13 mouse cellular contexts compared by ENCODE assay signal in the genomic region with DNA sequence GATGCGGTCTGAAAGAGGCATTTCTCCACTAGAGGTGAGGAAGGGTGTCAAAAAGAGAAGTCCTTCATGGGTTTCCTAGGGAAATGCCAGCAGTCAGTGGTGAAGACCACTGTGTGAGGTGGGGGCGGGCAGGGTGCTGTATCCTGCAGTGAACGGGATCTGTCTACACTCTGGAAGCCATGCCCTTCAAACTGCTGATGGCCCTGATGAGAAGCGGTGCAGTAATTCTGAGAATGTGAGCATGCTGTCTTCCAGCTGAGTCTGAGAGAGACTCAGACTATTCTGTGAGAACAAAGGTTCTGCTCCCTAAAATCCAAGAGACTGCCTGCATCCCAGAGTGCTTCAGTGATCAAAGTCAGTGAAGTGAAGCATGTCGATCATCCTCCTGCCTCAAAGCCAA.
DNase-seq lines count a peak whose midpoint lies in the region; ATAC-seq and TF ChIP-seq lines count a peak whose summit lies in the region.
"Had no signal": no experiment of that assay in that cellular context is flagged by ENCODE, and none has a peak within 500 bp of the region (broad histone marks: within the 10 kb centered on the region; RNA-seq: fewer than 3 reads in every experiment).

No protein-coding gene starts in this region.

- no peaks in the 10 kb centered on the region for H3K9me3 ChIP-seq in heart, embryonic 10.5 days
- H3K9me3 ChIP-seq in midbrain, embryonic 11.5 days (ENCODE audit: control insufficient read depth, low read length): no peaks in the 10 kb centered on the region
- H3K9me3 ChIP-seq: intestine, embryonic 15.5 days; limb, embryonic 15.5 days had no signal

- H3K27me3 ChIP-seq in heart, embryonic 10.5 days (ENCODE audit: insufficient read depth, poor library complexity, severe bottlenecking): no peaks in the 10 kb centered on the region
- H3K27me3 ChIP-seq in kidney, adult 2 months (replicated peaks; ENCODE audit: control insufficient read depth, insufficient read depth, low read length): no peaks in the 10 kb centered on the region
- peaks cover 10% of the 10 kb centered on the region; the same call in 1 of the 2 replicates for H3K27me3 ChIP-seq in midbrain, embryonic 11.5 days (ENCODE audit: control insufficient read depth, insufficient read depth, low read length)
- H3K27me3 ChIP-seq: intestine, embryonic 15.5 days; limb, embryonic 15.5 days had no signal

- H3K4me1 ChIP-seq in heart, embryonic 10.5 days: peaks cover 36% of the 10 kb centered on the region
- peaks cover 28% of the 10 kb centered on the region for H3K4me1 ChIP-seq in kidney, adult 2 months (ENCODE audit: control insufficient read depth, insufficient read depth, low read length)
- H3K4me1 ChIP-seq in midbrain, embryonic 11.5 days (ENCODE audit: control insufficient read depth, insufficient read depth, low read length): peaks cover 5% of the 10 kb centered on the region
- H3K4me1 ChIP-seq: intestine, embryonic 15.5 days had no signal

- TF ChIP-seq CTCF in kidney, adult 2 months (conservative IDR thresholded peaks at IDR 0.05; ENCODE audit: insufficient read depth, insufficient read length, low read depth, low read length): no peak
- TF ChIP-seq CTCF in brain, embryonic 14.5 days (IDR thresholded peaks at IDR 0.05; ENCODE audit: borderline replicate concordance, extremely low read depth, insufficient read depth, insufficient read length): no peak

- ATAC-seq in midbrain, embryonic 11.5 days (ENCODE audit: low FRiP score): peak; percentile 69
- ATAC-seq: intestine, embryonic 15.5 days had no signal

- no peak for DNase-seq in heart, embryonic 10.5 days (ENCODE audit: low spot score)
- no peak for DNase-seq in heart, adult 9 months (ENCODE audit: low spot score in 2 of 2)
- DNase-seq in kidney, adult 2 months: peak; percentile 36
- no peak for DNase-seq in kidney, adult 11 months
- peak; percentile 47 for DNase-seq in brain, embryonic 14.5 days (ENCODE audit: low read depth)
- no peak for DNase-seq in midbrain, embryonic 11.5 days (ENCODE audit: low spot score, missing footprints)
- no peak for DNase-seq in spleen, postnatal 4 days (ENCODE audit: low spot score in 2 of 2)
- DNase-seq: gastrocnemius, postnatal 36 days; lung, adult 18-20 months; right cerebral cortex, postnatal 14 days had no signal

- H3K9ac ChIP-seq in midbrain, embryonic 11.5 days (ENCODE audit: low read length): no peak overlapping the region
- H3K9ac ChIP-seq: intestine, embryonic 15.5 days; limb, embryonic 15.5 days had no signal

- 40% methylated on average over 5 of the region's 5 CpGs for WGBS in heart, embryonic 10.5 days
- 63% methylated on average over 5 of the region's 5 CpGs for WGBS in kidney, adult 2 months
- WGBS in midbrain, embryonic 11.5 days: 24% methylated on average over 5 of the region's 5 CpGs

- H3K4me3 ChIP-seq in heart, embryonic 10.5 days: no peak overlapping the region
- no peak overlapping the region for H3K4me3 ChIP-seq in kidney, adult 2 months (ENCODE audit: insufficient read depth, low read depth, low read length)
- H3K4me3 ChIP-seq in midbrain, embryonic 11.5 days (ENCODE audit: low read depth, low read length): no peak overlapping the region
- H3K4me3 ChIP-seq: intestine, embryonic 15.5 days; limb, embryonic 15.5 days had no signal

- no peaks in the 10 kb centered on the region for H3K36me3 ChIP-seq in heart, embryonic 10.5 days
- H3K36me3 ChIP-seq in kidney, adult 2 months (ENCODE audit: control insufficient read depth, insufficient read depth, low read length): no peaks in the 10 kb centered on the region
- no peaks in the 10 kb centered on the region for H3K36me3 ChIP-seq in midbrain, embryonic 11.5 days (ENCODE audit: control insufficient read depth, insufficient read depth, low read length)
- H3K36me3 ChIP-seq: intestine, embryonic 15.5 days had no signal

- TF ChIP-seq POLR2A in kidney, adult 2 months (IDR thresholded peaks at IDR 0.05; ENCODE audit: low read depth, low read length): no peak
- no peak for TF ChIP-seq POLR2A in brain, embryonic 14.5 days (IDR thresholded peaks at IDR 0.05; ENCODE audit: borderline replicate concordance, extremely low read depth, insufficient read depth, insufficient read length, poor library complexity, severe bottlenecking)

- H3K27ac ChIP-seq in heart, embryonic 10.5 days: peak overlapping the region; percentile 52; the same call in 1 of the 2 replicates
- H3K27ac ChIP-seq in kidney, adult 2 months (ENCODE audit: insufficient read depth, low read depth, low read length): no peak overlapping the region
- H3K27ac ChIP-seq in midbrain, embryonic 11.5 days (ENCODE audit: low read depth, low read length): no peak overlapping the region; the same call in 1 of the 2 replicates
- H3K27ac ChIP-seq: intestine, embryonic 15.5 days; limb, embryonic 15.5 days; macrophage had no signal

- no peak overlapping the region for H3K4me2 ChIP-seq in midbrain, embryonic 11.5 days
- H3K4me2 ChIP-seq: intestine, embryonic 15.5 days; limb, embryonic 15.5 days had no signal

Comparison
In these comparisons a context has a peak if more than half of its experiments do, and no peak if none do; other contexts are left out.
1. DNase-seq: peak in kidney, adult 2 months (single experiment) and brain, embryonic 14.5 days (single experiment); none in heart, embryonic 10.5 days (single experiment), heart, adult 9 months (0 of 2), kidney, adult 11 months (single experiment), midbrain, embryonic 11.5 days (single experiment) and spleen, postnatal 4 days (0 of 2).